Mouse (Mus musculus) midbrain, embryonic 13.5 days (tissue): Measurements from ENCODE around the gene Wdr4. TPM values are rescaled to one million over a fixed set of nuclear protein-coding genes. Genes with fewer than 3 reads are reported as not detected.
A peak's percentile ranks its signal among the peaks of the same experiment; 100 is the strongest.

Experiments
- ATAC-seq: fragments of 200-750 bp; cut with Nextera tagmentation; 2 replicates; pipeline ENCODE4 v1.8.0; 2017; ENCODE audit warnings: mild to moderate bottlenecking, moderate TSS enrichment, moderate library complexity
- H3K27ac ChIP-seq: fragments of 300-500 bp; sonication (generic); 2 replicates; pipeline ENCODE4 v1.5.1; 2015; ENCODE audit warnings: inconsistent platforms, mild to moderate bottlenecking, moderate library complexity
- H3K27me3 ChIP-seq: fragments of 300-500 bp; sonication (generic); 2 replicates; pipeline ENCODE4 v1.6.1; 2015; ENCODE audit warnings: mild to moderate bottlenecking, inconsistent platforms
- H3K36me3 ChIP-seq: fragments of 300-500 bp; sonication (generic); 2 replicates; pipeline ENCODE4 v1.6.1; 2015; ENCODE audit warnings: mild to moderate bottlenecking, inconsistent platforms
- H3K4me1 ChIP-seq: fragments of 300-500 bp; sonication (generic); replicated peaks from 2 replicates; pipeline ENCODE4 v1.6.1; 2015; ENCODE audit warnings: inconsistent platforms
- H3K4me2 ChIP-seq: fragments of 300-500 bp; sonication (generic); replicated peaks from 2 replicates; pipeline ENCODE4 v1.6.1; 2015; ENCODE audit warnings: moderate library complexity, mild to moderate bottlenecking, inconsistent platforms
- H3K4me3 ChIP-seq: fragments of 300-500 bp; sonication (generic); replicated peaks from 2 replicates; pipeline ENCODE4 v1.5.1; 2015; ENCODE audit warnings: mild to moderate bottlenecking, inconsistent platforms
- H3K9ac ChIP-seq: fragments of 300-500 bp; sonication (generic); replicated peaks from 2 replicates; pipeline ENCODE4 v1.6.1; 2015; ENCODE audit warnings: mild to moderate bottlenecking, inconsistent platforms
- H3K9me3 ChIP-seq: fragments of 300-500 bp; sonication (generic); 2 replicates; pipeline ENCODE4 v1.6.1; 2016; ENCODE audit warnings: mild to moderate bottlenecking, inconsistent platforms
- WGBS: fragments of 180-500 bp; shearing (Covaris S2); methylation state at CpG from one replicate; pipeline ENCODE4 v1.1.7; 2015; 5-methylcytosine and 5-hydroxymethylcytosine counted together
- polyA plus RNA-seq: library from polyadenylated mRNA; unstranded; fragments of >200 nt; fragmentation: Nextera tagmentation; extraction: Ambion mirVana; gene quantifications from 2 replicates; pipeline ENCODE4 v1.2.1, GENCODE M21; 2015

Wdr4 gene
- polyA plus RNA-seq, 1 experiment from 2014 or later, result 39.6 TPM

DNA sequence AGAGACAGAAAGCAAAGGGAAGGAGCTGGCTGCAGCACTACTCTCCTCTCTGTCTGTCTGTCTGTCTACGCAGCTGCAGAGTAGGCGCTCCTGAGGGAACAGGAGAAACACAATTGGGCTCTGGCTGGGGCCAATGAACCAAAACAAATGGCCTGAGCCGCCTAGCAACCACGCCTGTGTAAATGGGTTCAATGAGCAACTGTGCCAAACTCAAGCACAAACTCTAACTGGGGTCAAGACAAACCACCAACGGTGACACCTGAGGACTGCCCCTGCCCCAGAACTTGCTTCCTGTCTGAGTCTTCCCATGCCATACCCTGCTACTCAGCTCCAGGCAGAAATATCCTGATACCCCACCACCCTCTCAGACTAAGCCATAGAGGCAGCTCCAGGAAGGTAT is 14.8 kb downstream of the Wdr4 start:
- H3K9me3 ChIP-seq, result no peaks in the 10 kb centered on the region
- no peaks in the 10 kb centered on the region for H3K27me3 ChIP-seq
- H3K4me1 ChIP-seq, result no peaks in the 10 kb centered on the region
- no peak overlapping the region for H3K27ac ChIP-seq
- 0 out of 2 replicates have a peak overlapping the region, but pooled peaks have one; percentile 32 for H3K9ac ChIP-seq
- no peak overlapping the region for H3K4me2 ChIP-seq
- ATAC-seq, result no peak
- H3K36me3 ChIP-seq, result peaks cover 92% of the 10 kb centered on the region
- WGBS, result 51% methylated on average over 5 of the region's 5 CpGs
- no peak overlapping the region for H3K4me3 ChIP-seq

DNA sequence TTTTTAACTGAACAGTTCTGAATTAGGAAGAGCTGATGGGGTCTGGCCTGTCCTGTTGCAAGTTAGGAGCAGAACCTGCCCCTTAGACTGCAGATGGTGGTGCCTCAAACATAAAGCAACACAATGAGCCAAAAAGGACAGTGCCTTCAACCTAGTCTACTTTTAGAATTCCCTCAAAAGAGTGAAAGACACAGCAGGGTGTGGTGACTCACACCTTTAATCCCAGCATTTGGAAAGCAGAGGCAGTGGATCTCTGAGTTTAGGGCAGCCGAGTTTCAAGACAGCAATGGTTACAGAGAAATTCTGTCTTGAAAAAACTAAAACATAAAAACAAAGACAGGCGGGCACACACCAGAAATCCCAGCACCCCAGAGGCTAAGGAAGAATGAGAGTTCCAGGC is 15.8 kb downstream of the Wdr4 start:
- no peak for ATAC-seq
- Histone ChIP-seq H3K27ac (no peak overlapping the region), H3K4me1 (no peaks in the 10 kb centered on the region), H3K4me2 (no peak overlapping the region), H3K4me3 (no peak overlapping the region), H3K36me3 (peaks cover 92% of the 10 kb centered on the region), H3K9ac (no peak overlapping the region), H3K9me3 (no peaks in the 10 kb centered on the region), H3K27me3 (no peaks in the 10 kb centered on the region)
- WGBS, result 69% methylated on average over 2 of the region's 2 CpGs

DNA sequence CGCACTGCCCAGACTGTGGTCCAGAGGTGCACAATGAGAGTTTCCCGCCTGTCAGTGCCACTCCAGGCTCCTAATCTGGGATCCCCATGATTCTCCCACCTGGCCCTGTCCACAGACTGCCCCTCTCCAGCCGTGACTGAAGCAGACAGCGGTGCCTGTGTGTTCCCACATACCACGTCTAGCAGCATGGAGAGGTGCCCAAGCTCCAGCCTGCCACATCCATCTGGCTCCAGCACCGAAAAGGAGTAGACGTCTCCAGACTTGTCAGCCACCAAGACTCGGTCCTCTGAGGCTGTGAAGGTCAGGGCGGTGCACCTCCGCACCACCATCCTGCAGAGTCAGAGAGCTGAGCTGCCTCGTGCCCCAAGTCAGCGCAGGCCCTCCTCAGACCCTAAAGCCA is 16.4 kb downstream of the Wdr4 start:
- peaks cover 92% of the 10 kb centered on the region for H3K36me3 ChIP-seq
- no peak overlapping the region for H3K4me3 ChIP-seq
- no peaks in the 10 kb centered on the region for H3K4me1 ChIP-seq
- ATAC-seq, result no peak
- no peak overlapping the region for H3K9ac ChIP-seq
- no peak overlapping the region for H3K27ac ChIP-seq
- H3K9me3 ChIP-seq, result no peaks in the 10 kb centered on the region
- H3K27me3 ChIP-seq, result no peaks in the 10 kb centered on the region
- 96% methylated on average over 12 of the region's 12 CpGs for WGBS
- no peak overlapping the region for H3K4me2 ChIP-seq

DNA sequence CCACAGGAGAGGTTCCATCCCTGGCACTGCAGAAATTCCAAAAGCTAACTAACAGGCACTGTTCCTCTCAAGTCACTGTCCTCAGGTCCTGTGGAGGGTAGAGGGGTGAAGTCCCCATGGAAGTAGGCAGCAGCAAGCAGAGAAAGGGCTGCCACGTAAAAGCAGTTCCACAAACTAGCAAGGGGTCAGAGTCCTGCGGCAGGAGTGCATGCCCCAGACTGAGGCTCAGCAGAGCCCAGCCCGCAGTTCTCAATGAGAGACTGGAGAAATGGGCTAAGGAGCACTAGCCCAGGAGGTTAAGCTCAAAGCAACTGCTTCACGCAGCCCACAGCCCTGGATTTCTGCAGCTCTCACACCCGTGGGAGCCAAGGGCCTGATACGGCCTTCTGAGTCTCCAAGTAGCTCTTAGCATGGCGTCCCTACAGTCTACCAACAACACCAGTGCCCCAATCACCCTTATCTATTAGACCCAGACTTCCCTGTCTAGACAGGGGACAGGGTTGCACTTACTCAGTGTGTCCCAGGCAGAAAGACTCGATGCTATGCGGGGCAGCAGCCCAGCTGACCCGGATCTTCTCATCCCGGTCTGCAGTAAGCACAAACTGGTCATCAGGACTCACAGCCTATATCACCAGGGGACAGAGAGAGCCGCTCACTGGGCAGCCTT is 17.4 kb downstream of the Wdr4 start:
- H3K27me3 ChIP-seq, result no peaks in the 10 kb centered on the region

DNA sequence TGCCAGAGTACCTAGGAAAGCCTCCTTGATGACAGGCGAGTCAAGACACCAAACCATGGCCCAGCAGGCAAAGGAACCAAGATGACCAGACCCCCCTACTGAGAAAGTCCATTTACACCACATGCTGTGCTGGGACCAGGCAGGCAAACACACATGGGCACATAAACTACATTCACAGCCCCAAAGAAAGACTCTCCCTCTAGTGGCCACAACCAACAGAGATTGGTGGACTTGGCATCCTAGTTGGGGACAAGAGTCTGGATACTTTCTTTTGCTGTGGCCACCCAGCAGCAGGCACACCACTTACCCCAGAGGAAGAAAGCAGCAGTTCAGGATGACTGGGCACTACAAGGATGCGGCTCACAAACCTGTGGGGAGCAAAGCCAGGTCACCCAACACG is 18.9 kb downstream of the Wdr4 start:
- H3K4me3 ChIP-seq, result no peak overlapping the region
- H3K9ac ChIP-seq, result no peak overlapping the region
- no peak for ATAC-seq
- 87% methylated on average over 3 of the region's 3 CpGs for WGBS
- no peaks in the 10 kb centered on the region for H3K9me3 ChIP-seq
- no peak overlapping the region for H3K4me2 ChIP-seq
- no peaks in the 10 kb centered on the region for H3K4me1 ChIP-seq
- H3K36me3 ChIP-seq, result peaks cover 94% of the 10 kb centered on the region
- H3K27ac ChIP-seq, result no peak overlapping the region
- H3K27me3 ChIP-seq, result no peaks in the 10 kb centered on the region

More for the DNA sequence above, 17.4 kb downstream of the Wdr4 start:
- WGBS, result 94% methylated on average over 12 of the region's 12 CpGs
- Histone ChIP-seq H3K27ac (no peak overlapping the region), H3K9me3 (no peaks in the 10 kb centered on the region), H3K4me1 (no peaks in the 10 kb centered on the region), H3K4me2 (no peak overlapping the region), H3K9ac (no peak overlapping the region), H3K4me3 (no peak overlapping the region), H3K36me3 (peaks cover 93% of the 10 kb centered on the region)
- no peak for ATAC-seq

DNA sequence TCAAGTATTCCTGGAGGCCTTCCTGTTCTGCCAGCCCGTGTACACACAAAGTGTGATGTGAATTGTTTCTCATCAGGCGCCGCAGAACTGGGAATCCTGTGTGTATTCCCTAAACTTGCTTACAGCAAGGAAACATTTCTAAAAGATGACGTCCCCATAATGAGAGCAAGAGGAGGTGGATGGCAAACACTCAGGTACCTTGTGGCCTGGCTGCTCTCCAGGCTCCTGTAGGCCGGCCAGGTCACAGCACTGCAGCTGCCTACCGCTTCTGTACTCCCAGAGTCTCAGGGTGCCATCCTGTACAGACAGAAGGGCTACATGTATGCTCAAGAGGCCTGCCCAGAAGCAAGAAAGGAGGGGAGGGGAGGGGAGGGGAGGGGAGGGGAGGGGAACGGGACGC is 19.4 kb downstream of the Wdr4 start:
- Histone ChIP-seq H3K9me3 (no peaks in the 10 kb centered on the region), H3K4me2 (no peak overlapping the region), H3K27me3 (no peaks in the 10 kb centered on the region), H3K4me3 (no peak overlapping the region), H3K27ac (no peak overlapping the region), H3K4me1 (no peaks in the 10 kb centered on the region), H3K36me3 (peaks cover 97% of the 10 kb centered on the region), H3K9ac (no peak overlapping the region)
- ATAC-seq, result no peak
- WGBS, result 97% methylated on average over 8 of the region's 8 CpGs

DNA sequence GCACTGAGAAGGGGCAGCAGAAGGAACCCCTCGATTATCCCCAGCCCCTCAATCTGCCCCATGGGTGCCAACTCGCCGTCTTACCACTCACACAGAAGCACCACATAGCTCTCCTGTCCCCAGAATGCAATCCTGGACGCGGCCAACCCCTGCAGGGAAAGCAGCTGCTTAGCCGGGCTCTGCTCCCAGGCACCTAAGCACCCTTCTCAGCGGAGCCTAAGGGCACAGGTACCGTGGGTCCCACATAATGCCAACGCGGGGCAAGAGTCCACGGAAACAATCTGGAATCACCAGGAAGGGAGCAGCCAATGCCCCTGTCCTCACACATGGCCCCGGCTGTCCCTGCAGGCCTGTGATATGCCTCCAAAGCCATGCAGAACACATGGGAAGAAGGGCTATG is 20.1 kb downstream of the Wdr4 start:
- Histone ChIP-seq H3K36me3 (peaks cover 97% of the 10 kb centered on the region), H3K4me2 (no peak overlapping the region), H3K27me3 (no peaks in the 10 kb centered on the region), H3K9me3 (no peaks in the 10 kb centered on the region), H3K27ac (no peak overlapping the region), H3K4me1 (no peaks in the 10 kb centered on the region), H3K9ac (0 out of 2 replicates have a peak overlapping the region, but pooled peaks have one; percentile 32), H3K4me3 (no peak overlapping the region)
- 94% methylated on average over 12 of the region's 12 CpGs for WGBS
- no peak for ATAC-seq

DNA sequence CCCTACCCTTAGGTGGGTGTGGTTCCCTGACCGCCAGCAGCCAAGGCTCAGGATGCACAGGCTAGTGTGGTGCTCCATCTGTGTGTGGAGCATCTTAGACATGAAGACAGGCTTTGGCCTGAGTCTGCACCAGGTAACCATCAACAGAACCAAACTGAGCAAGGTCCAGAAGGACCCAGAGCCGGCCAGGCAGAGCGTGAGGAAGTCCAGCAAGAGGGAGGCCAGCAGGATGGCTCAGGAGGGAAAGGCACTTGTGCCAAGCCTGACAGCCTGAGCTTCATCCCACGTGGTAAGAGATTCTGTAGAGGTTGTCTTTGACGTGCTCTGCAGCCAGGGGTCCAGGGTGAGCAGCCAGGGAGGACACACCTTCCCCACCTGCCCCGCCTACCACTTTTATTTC is 22.1 kb downstream of the Wdr4 start:
- peaks cover 79% of the 10 kb centered on the region for H3K36me3 ChIP-seq
- ATAC-seq, result no peak
- 87% methylated on average over 6 of the region's 6 CpGs for WGBS

DNA sequence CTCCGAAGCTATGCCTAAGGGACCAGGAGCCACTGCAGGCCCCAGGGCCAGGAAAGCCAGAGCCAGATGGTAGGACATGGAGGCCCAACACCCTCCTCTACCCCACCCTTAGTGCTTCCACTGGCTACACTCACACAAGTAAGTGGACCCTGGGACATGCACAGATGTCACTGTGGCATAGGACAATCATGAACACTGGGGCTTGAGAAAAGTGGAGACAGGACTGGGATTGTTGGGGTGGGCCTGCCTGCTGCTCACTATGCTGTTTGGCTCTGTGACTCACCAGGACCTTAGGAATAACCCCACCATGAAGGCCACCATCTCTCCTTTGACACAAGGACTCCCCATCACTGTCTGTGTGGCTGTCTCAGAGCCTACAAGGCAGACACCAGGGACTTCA is 24.8 kb downstream of the Wdr4 start:
- ATAC-seq, result no peak
- H3K4me3 ChIP-seq, result no peak overlapping the region
- peaks cover 53% of the 10 kb centered on the region for H3K36me3 ChIP-seq
- 92% methylated on average over 1 of the region's 1 CpGs for WGBS
- H3K27me3 ChIP-seq, result no peaks in the 10 kb centered on the region
- H3K4me1 ChIP-seq, result no peaks in the 10 kb centered on the region
- H3K9me3 ChIP-seq, result no peaks in the 10 kb centered on the region
- H3K9ac ChIP-seq, result no peak overlapping the region
- H3K4me2 ChIP-seq, result no peak overlapping the region
- no peak overlapping the region for H3K27ac ChIP-seq

More for the DNA sequence above, 22.1 kb downstream of the Wdr4 start:
- Histone ChIP-seq H3K9ac (no peak overlapping the region), H3K27ac (no peak overlapping the region), H3K27me3 (no peaks in the 10 kb centered on the region), H3K4me3 (no peak overlapping the region), H3K9me3 (no peaks in the 10 kb centered on the region), H3K4me2 (no peak overlapping the region), H3K4me1 (no peaks in the 10 kb centered on the region)

DNA sequence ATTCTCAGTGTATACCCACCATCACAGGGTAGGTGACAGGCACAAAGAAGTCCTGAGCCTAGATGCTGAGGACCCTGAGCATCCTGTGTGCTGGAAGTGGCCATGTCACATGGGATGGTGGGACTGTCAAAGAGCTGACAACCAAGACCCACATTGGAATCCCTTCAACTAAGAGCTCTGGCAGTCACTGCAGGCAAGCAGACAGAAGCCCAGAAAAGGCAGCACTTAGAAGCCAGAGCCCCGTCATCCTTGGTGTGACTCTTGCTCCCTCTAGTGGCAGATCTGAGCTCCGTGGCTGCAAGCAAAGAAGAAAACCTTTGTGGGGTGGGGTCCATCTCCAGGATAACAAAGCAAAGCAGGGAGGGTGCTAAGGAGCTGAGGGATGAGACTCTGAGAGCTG is 27.4 kb downstream of the Wdr4 start:
- peak; percentile 85 for ATAC-seq
- Histone ChIP-seq H3K36me3 (peaks cover 28% of the 10 kb centered on the region), H3K9ac (no peak overlapping the region)

DNA sequence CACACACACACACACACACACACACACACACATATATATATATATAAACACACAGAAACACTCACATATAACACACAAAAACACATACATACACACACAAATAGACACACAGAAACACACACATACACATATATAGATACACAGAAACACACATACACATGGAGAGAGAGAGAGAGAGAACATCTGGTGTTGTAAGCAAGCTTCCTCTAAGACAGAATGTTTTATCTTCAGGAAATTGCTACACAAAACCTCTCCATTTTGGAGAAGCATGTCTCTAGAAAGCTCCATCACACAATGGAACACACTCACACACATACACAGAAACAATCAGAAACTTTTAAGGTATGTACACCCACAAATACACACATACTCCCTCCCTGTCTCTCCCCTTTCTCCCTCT is 28.4 kb downstream of the Wdr4 start:
- peaks cover 18% of the 10 kb centered on the region for H3K36me3 ChIP-seq
- no peak overlapping the region for H3K9ac ChIP-seq
- no peak overlapping the region for H3K4me2 ChIP-seq
- H3K27ac ChIP-seq, result no peak overlapping the region
- no peaks in the 10 kb centered on the region for H3K27me3 ChIP-seq
- ATAC-seq, result no peak
- H3K9me3 ChIP-seq, result no peaks in the 10 kb centered on the region
- peaks cover 15% of the 10 kb centered on the region for H3K4me1 ChIP-seq
- no peak overlapping the region for H3K4me3 ChIP-seq

More for the DNA sequence above, 27.4 kb downstream of the Wdr4 start:
- H3K4me3 ChIP-seq, result no peak overlapping the region
- H3K9me3 ChIP-seq, result no peaks in the 10 kb centered on the region
- no peaks in the 10 kb centered on the region for H3K27me3 ChIP-seq
- peaks cover 5% of the 10 kb centered on the region for H3K4me1 ChIP-seq
- WGBS, result 2% methylated on average over 2 of the region's 2 CpGs
- H3K27ac ChIP-seq, result no peak overlapping the region
- H3K4me2 ChIP-seq, result no peak overlapping the region

DNA sequence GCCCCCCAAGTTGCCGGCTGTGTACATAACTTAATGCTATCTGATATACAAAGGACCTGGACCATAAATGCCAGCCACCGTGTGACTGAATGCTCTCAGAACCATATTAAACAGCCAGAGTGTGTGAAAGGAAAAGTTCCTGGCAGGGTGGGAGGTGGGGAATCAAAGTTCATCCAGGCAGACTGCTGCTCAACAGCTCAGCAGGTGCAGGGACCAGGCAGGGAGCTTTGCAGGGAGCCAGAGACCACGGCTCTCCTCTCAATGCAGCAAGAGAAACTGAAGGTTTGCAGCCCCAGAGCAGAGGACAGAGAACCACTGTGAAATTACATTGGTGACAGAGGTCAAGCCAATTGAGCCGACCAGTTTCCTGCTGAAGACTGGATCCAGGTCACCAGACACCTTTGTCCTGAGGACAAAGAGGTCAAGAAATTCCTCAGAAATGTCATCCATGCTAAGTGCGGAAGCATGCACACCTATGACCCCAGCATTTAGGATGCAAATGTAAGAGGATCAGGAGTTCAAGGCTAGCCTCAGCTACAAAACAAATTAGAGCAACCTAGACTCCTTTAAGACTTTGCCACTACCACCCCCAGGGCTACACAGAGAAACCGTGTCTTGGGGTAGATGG is 32.2 kb downstream of the Wdr4 start:
- no peak overlapping the region for H3K9ac ChIP-seq
- H3K27ac ChIP-seq, result peak overlapping the region; percentile 61; the same call in 1 of the 2 replicates
- no peak overlapping the region for H3K4me2 ChIP-seq
- no peak overlapping the region for H3K4me3 ChIP-seq
- no peak for ATAC-seq
- H3K36me3 ChIP-seq, result no peaks in the 10 kb centered on the region
- peaks cover 15% of the 10 kb centered on the region for H3K4me1 ChIP-seq
- WGBS, result 17% methylated on average over 6 of the region's 6 CpGs
- H3K9me3 ChIP-seq, result no peaks in the 10 kb centered on the region
- no peaks in the 10 kb centered on the region for H3K27me3 ChIP-seq
